Mouse (Mus musculus): ENCODE measurements at regions not wholly inside any gene's neighbourhood (a gene's known extent, or its start where the extent isn't known, plus 50 kb on each side); places are given as distances from the start of the nearest gene placed in this dataset.

GRCm38 (mm10) chr4:55710476-55710875 lies 178.2 kb upstream of the Klf4 start:
- Histone ChIP-seq H3K27me3 (ENCODE audit: control insufficient read depth, insufficient read depth, insufficient read length) (no peaks in the 10 kb centered on the region), H3ac (ENCODE audit: control insufficient read depth, insufficient read length) (no peak overlapping the region), H3K4me2 (ENCODE audit: low read depth) (no peak overlapping the region), H3K79me2 (ENCODE audit: control insufficient read depth, insufficient read depth) (no peaks in the 10 kb centered on the region), H3K36me3 (ENCODE audit: control insufficient read depth, insufficient read depth) (no peaks in the 10 kb centered on the region), H3K4me3 (no peak overlapping the region)
- TF ChIP-seq SRF (IDR thresholded peaks at IDR 0.05; ENCODE audit: control insufficient read depth, insufficient read length, low read depth) (no peak), MYOD1 (IDR thresholded peaks at IDR 0.05; ENCODE audit: control insufficient read depth in 1 of 3, insufficient read length in 2 of 3, low read depth in 2 of 3) (peak in 1 of 3 experiments; percentile 68), POLR2A (IDR thresholded peaks at IDR 0.05; ENCODE audit: insufficient read length, low read depth) (no peak), TCF3 (IDR thresholded peaks at IDR 0.05; ENCODE audit: insufficient read length, low read depth) (no peak)

GRCm38 (mm10) chr4:55708808-55709207 lies 176.5 kb upstream of the Klf4 start:
- Histone ChIP-seq H3K36me3 (ENCODE audit: control insufficient read depth, insufficient read depth) (no peaks in the 10 kb centered on the region), H3K27me3 (ENCODE audit: control insufficient read depth, insufficient read depth, insufficient read length) (no peaks in the 10 kb centered on the region), H3K79me2 (ENCODE audit: control insufficient read depth, insufficient read depth) (no peaks in the 10 kb centered on the region), H3K4me3 (no peak overlapping the region), H3K4me2 (ENCODE audit: low read depth) (no peak overlapping the region), H3ac (ENCODE audit: control insufficient read depth, insufficient read length) (no peak overlapping the region)
- TF ChIP-seq TCF12 (IDR thresholded peaks at IDR 0.05; ENCODE audit: insufficient read depth, poor library complexity, severe bottlenecking) (no peak), MYOG (IDR thresholded peaks at IDR 0.05; ENCODE audit: control insufficient read depth in 1 of 3, insufficient read depth in 1 of 3, insufficient read length in 2 of 3, low read depth in 2 of 3) (no peak), E2F4 (IDR thresholded peaks at IDR 0.05; ENCODE audit: insufficient read depth) (no peak), REST (IDR thresholded peaks at IDR 0.05; ENCODE audit: insufficient read depth, insufficient read length) (no peak), CEBPB (IDR thresholded peaks at IDR 0.05; ENCODE audit: insufficient read depth, poor library complexity, severe bottlenecking) (no peak), MYOD1 (IDR thresholded peaks at IDR 0.05; ENCODE audit: control insufficient read depth in 1 of 3, insufficient read length in 2 of 3, low read depth in 2 of 3) (no peak), SRF (IDR thresholded peaks at IDR 0.05; ENCODE audit: control insufficient read depth, insufficient read length, low read depth) (no peak), USF1 (IDR thresholded peaks at IDR 0.05; ENCODE audit: low read depth) (no peak), MAX (IDR thresholded peaks at IDR 0.05; ENCODE audit: low read depth) (no peak), POLR2A (IDR thresholded peaks at IDR 0.05; ENCODE audit: insufficient read length, low read depth) (no peak), POLR2AphosphoS2 (IDR thresholded peaks at IDR 0.05; ENCODE audit: insufficient read length, low read depth) (no peak), TCF3 (IDR thresholded peaks at IDR 0.05; ENCODE audit: insufficient read length, low read depth) (no peak)

- Histone ChIP-seq H3K36me3 (ENCODE audit: control insufficient read depth, insufficient read depth) (no peaks in the 10 kb centered on the region), H3ac (ENCODE audit: control insufficient read depth, insufficient read length) (no peak overlapping the region), H3K4me2 (ENCODE audit: low read depth) (peak overlapping the region; percentile 47), H3K79me2 (ENCODE audit: control insufficient read depth, insufficient read depth) (no peaks in the 10 kb centered on the region), H3K27me3 (ENCODE audit: control insufficient read depth, insufficient read depth, insufficient read length) (no peaks in the 10 kb centered on the region), H3K4me3 (no peak overlapping the region)
- peak; percentile 5 for TF ChIP-seq TCF3 (IDR thresholded peaks at IDR 0.05; ENCODE audit: insufficient read length, low read depth)
- TF ChIP-seq MYOD1 (IDR thresholded peaks at IDR 0.05; ENCODE audit: control insufficient read depth in 1 of 3, insufficient read length in 2 of 3, low read depth in 2 of 3): peak in 2 of 3 experiments; percentile 19 to 67
- peak in 1 of 3 experiments; percentile 51 for TF ChIP-seq MYOG (IDR thresholded peaks at IDR 0.05; ENCODE audit: control insufficient read depth in 1 of 3, insufficient read depth in 1 of 3, insufficient read length in 2 of 3, low read depth in 2 of 3)
- no peak for TF ChIP-seq E2F4 (IDR thresholded peaks at IDR 0.05; ENCODE audit: insufficient read depth)
Observed at GRCm38 (mm10) chr4:55707916-55708315, 175.7 kb upstream of the Klf4 start.

- Histone ChIP-seq H3K79me2 (ENCODE audit: control insufficient read depth, insufficient read depth) (no peaks in the 10 kb centered on the region), H3ac (ENCODE audit: control insufficient read depth, insufficient read length) (no peak overlapping the region), H3K36me3 (ENCODE audit: control insufficient read depth, insufficient read depth) (no peaks in the 10 kb centered on the region), H3K4me2 (ENCODE audit: low read depth) (no peak overlapping the region), H3K4me3 (no peak overlapping the region), H3K27me3 (ENCODE audit: control insufficient read depth, insufficient read depth, insufficient read length) (no peaks in the 10 kb centered on the region)
- no peak for TF ChIP-seq POLR2A (IDR thresholded peaks at IDR 0.05; ENCODE audit: insufficient read length, low read depth)
- no peak for TF ChIP-seq TCF3 (IDR thresholded peaks at IDR 0.05; ENCODE audit: insufficient read length, low read depth)
- TF ChIP-seq MAX (IDR thresholded peaks at IDR 0.05; ENCODE audit: low read depth): no peak
- TF ChIP-seq MYOD1 (IDR thresholded peaks at IDR 0.05; ENCODE audit: control insufficient read depth in 1 of 3, insufficient read length in 2 of 3, low read depth in 2 of 3): no peak
- TF ChIP-seq POLR2AphosphoS2 (IDR thresholded peaks at IDR 0.05; ENCODE audit: insufficient read length, low read depth): no peak
- no peak for TF ChIP-seq USF1 (IDR thresholded peaks at IDR 0.05; ENCODE audit: low read depth)
- no peak for TF ChIP-seq MYOG (IDR thresholded peaks at IDR 0.05; ENCODE audit: control insufficient read depth in 1 of 3, insufficient read depth in 1 of 3, insufficient read length in 2 of 3, low read depth in 2 of 3)
- no peak for TF ChIP-seq CEBPB (IDR thresholded peaks at IDR 0.05; ENCODE audit: insufficient read depth, poor library complexity, severe bottlenecking)
- TF ChIP-seq TCF12 (IDR thresholded peaks at IDR 0.05; ENCODE audit: insufficient read depth, poor library complexity, severe bottlenecking): no peak
- no peak for TF ChIP-seq E2F4 (IDR thresholded peaks at IDR 0.05; ENCODE audit: insufficient read depth)
- no peak for TF ChIP-seq SRF (IDR thresholded peaks at IDR 0.05; ENCODE audit: control insufficient read depth, insufficient read length, low read depth)
- TF ChIP-seq REST (IDR thresholded peaks at IDR 0.05; ENCODE audit: insufficient read depth, insufficient read length): no peak
Observed at GRCm38 (mm10) chr4:55704921-55705320, 172.7 kb upstream of the Klf4 start.

- Histone ChIP-seq H3ac (ENCODE audit: control insufficient read depth, insufficient read length) (no peak overlapping the region), H3K36me3 (ENCODE audit: control insufficient read depth, insufficient read depth) (no peaks in the 10 kb centered on the region), H3K4me2 (ENCODE audit: low read depth) (no peak overlapping the region), H3K27me3 (ENCODE audit: control insufficient read depth, insufficient read depth, insufficient read length) (no peaks in the 10 kb centered on the region), H3K79me2 (ENCODE audit: control insufficient read depth, insufficient read depth) (no peaks in the 10 kb centered on the region), H3K4me3 (no peak overlapping the region)
- TF ChIP-seq POLR2AphosphoS2 (IDR thresholded peaks at IDR 0.05; ENCODE audit: insufficient read length, low read depth): no peak
- TF ChIP-seq E2F4 (IDR thresholded peaks at IDR 0.05; ENCODE audit: insufficient read depth): no peak
- TF ChIP-seq REST (IDR thresholded peaks at IDR 0.05; ENCODE audit: insufficient read depth, insufficient read length): no peak
- no peak for TF ChIP-seq TCF12 (IDR thresholded peaks at IDR 0.05; ENCODE audit: insufficient read depth, poor library complexity, severe bottlenecking)
- TF ChIP-seq USF1 (IDR thresholded peaks at IDR 0.05; ENCODE audit: low read depth): no peak
- TF ChIP-seq CEBPB (IDR thresholded peaks at IDR 0.05; ENCODE audit: insufficient read depth, poor library complexity, severe bottlenecking): no peak
- no peak for TF ChIP-seq MYOG (IDR thresholded peaks at IDR 0.05; ENCODE audit: control insufficient read depth in 1 of 3, insufficient read depth in 1 of 3, insufficient read length in 2 of 3, low read depth in 2 of 3)
Observed at GRCm38 (mm10) chr4:55703346-55703916, 171.2 kb upstream of the Klf4 start.

Data from myocyte (in vitro differentiated cells).